Mouse (Mus musculus) embryonic facial prominence, embryonic 12.5 days (tissue): ENCODE results near the gene Gm10647. TPM values are rescaled to one million over a fixed set of nuclear protein-coding genes. Genes with fewer than 3 reads are reported as not detected.

Experiments used
- polyA plus RNA-seq: library from polyadenylated mRNA; unstranded; fragments of >200 nt; fragmentation: Nextera tagmentation; extraction: Ambion mirVana; gene quantifications from 2 replicates; pipeline ENCODE4 v1.2.1, GENCODE M21; 2016

Gene Gm10647
- polyA plus RNA-seq, 1 experiment from 2014 or later = 0.99 TPM

Other genes starting within 250 kb of the Gm10647 start
- gene Usp3, start 203.9 kb upstream of the Gm10647 start, polyA plus RNA-seq = 76.0 and 84.3 TPM in 2 replicates
- 5.1 and 7.9 TPM in 2 replicates for gene Car12, start 83.4 kb upstream of the Gm10647 start, polyA plus RNA-seq
- gene Aph1b, start 1.5 kb upstream of the Gm10647 start, polyA plus RNA-seq = 11.4 and 12.2 TPM in 2 replicates
- 2.9 and 3.1 TPM in 2 replicates for gene Aph1c, start 37.7 kb downstream of the Gm10647 start, polyA plus RNA-seq
- gene Rab8b, start 122.6 kb downstream of the Gm10647 start, polyA plus RNA-seq = 22.0 and 23.7 TPM in 2 replicates
- gene Rps27l, start 149.0 kb downstream of the Gm10647 start, polyA plus RNA-seq = 620 and 633 TPM in 2 replicates
- gene Lactb, start 178.4 kb downstream of the Gm10647 start, polyA plus RNA-seq = 10.2 and 10.7 TPM in 2 replicates